Mouse (Mus musculus): ENCODE measurements around the gene Gpx7. TPM values are rescaled to one million over a fixed set of nuclear protein-coding genes. Genes with fewer than 3 reads are reported as not detected.

Gene Gpx7
- 45.2 and 47.4 TPM in 2 replicates for polyA plus RNA-seq (2016; fragmentation: Nextera tagmentation; extraction: Ambion mirVana)

- Histone ChIP-seq H3K27ac (no peak within 1 kb of the TSS; the same call in 1 of the 2 replicates), H3K9me3 (no peaks in the 10 kb centered on the region), H3K4me2 (replicated peaks) (peak within 1 kb of the TSS; percentile 87), H3K9ac (peak within 1 kb of the TSS; percentile 64), H3K27me3 (replicated peaks) (no peaks in the 10 kb centered on the region), H3K36me3 (no peaks in the 10 kb centered on the region), H3K4me1 (peaks cover 21% of the 10 kb centered on the region), H3K4me3 (peak within 1 kb of the TSS; percentile 45)
- ATAC-seq (ENCODE audit: low FRiP score, low read depth) = peak; percentile 41; the same call in 1 of the 2 replicates
- 9% methylated on average over 15 of the region's 15 CpGs for WGBS
These were observed at the start of gene Gpx7 for GRCm38 (mm10) chr4:108406861-108407401. Gene Gpx7 (minus strand): TSS chr4:108406961.

- Histone ChIP-seq H3K9me3 (no peaks in the 10 kb centered on the region), H3K36me3 (no peaks in the 10 kb centered on the region), H3K9ac (no peak overlapping the region), H3K4me2 (replicated peaks) (no peak overlapping the region), H3K4me3 (no peak overlapping the region), H3K27ac (no peak overlapping the region), H3K4me1 (peaks cover 6% of the 10 kb centered on the region; the same call in 1 of the 2 replicates), H3K27me3 (replicated peaks) (no peaks in the 10 kb centered on the region)
- ATAC-seq (ENCODE audit: low FRiP score, low read depth) = no peak
- WGBS = 95% methylated on average over 2 of the region's 2 CpGs
These were observed 49.3 kb upstream of the Gpx7 start for GRCm38 (mm10) chr4:108456028-108456427.

GRCm38 (mm10) chr4:108448091-108448490 is 41.3 kb upstream of the Gpx7 start:
- H3K27ac ChIP-seq = no peak overlapping the region
- H3K4me3 ChIP-seq = no peak overlapping the region
- no peak overlapping the region for H3K9ac ChIP-seq
- no peaks in the 10 kb centered on the region for H3K36me3 ChIP-seq
- H3K4me2 ChIP-seq (replicated peaks) = no peak overlapping the region
- WGBS = 82% methylated on average over 7 of the region's 7 CpGs
- ATAC-seq (ENCODE audit: low FRiP score, low read depth) = no peak
- H3K4me1 ChIP-seq = no peaks in the 10 kb centered on the region
- no peaks in the 10 kb centered on the region for H3K9me3 ChIP-seq
- no peaks in the 10 kb centered on the region for H3K27me3 ChIP-seq (replicated peaks)

GRCm38 (mm10) chr4:108438082-108438840 is 31.5 kb upstream of the Gpx7 start:
- H3K27ac ChIP-seq = no peak overlapping the region
- H3K9ac ChIP-seq = no peak overlapping the region
- no peaks in the 10 kb centered on the region for H3K9me3 ChIP-seq
- no peaks in the 10 kb centered on the region for H3K36me3 ChIP-seq
- H3K4me3 ChIP-seq = no peak overlapping the region
- H3K4me2 ChIP-seq (replicated peaks) = no peak overlapping the region
- 55% methylated on average over 6 of the region's 6 CpGs for WGBS
- peaks cover 4% of the 10 kb centered on the region for H3K4me1 ChIP-seq
- no peaks in the 10 kb centered on the region for H3K27me3 ChIP-seq (replicated peaks)
- no peak for ATAC-seq (ENCODE audit: low FRiP score, low read depth)

- no peak overlapping the region for H3K9ac ChIP-seq
- 83% methylated on average over 1 of the region's 1 CpGs for WGBS
- no peak overlapping the region for H3K4me2 ChIP-seq (replicated peaks)
- H3K4me3 ChIP-seq = no peak overlapping the region
- no peaks in the 10 kb centered on the region for H3K27me3 ChIP-seq (replicated peaks)
- H3K9me3 ChIP-seq = no peaks in the 10 kb centered on the region
- H3K27ac ChIP-seq = no peak overlapping the region
- peaks cover 20% of the 10 kb centered on the region for H3K4me1 ChIP-seq
- ATAC-seq (ENCODE audit: low FRiP score, low read depth) = no peak
- no peaks in the 10 kb centered on the region for H3K36me3 ChIP-seq
These were observed 29.5 kb upstream of the Gpx7 start for GRCm38 (mm10) chr4:108436225-108436624.

GRCm38 (mm10) chr4:108435646-108436045 is 28.9 kb upstream of the Gpx7 start:
- WGBS = 68% methylated on average over 3 of the region's 3 CpGs
- H3K36me3 ChIP-seq = no peaks in the 10 kb centered on the region

GRCm38 (mm10) chr4:108434781-108435180 is 28.0 kb upstream of the Gpx7 start:
- Histone ChIP-seq H3K9me3 (no peaks in the 10 kb centered on the region), H3K4me3 (no peak overlapping the region), H3K27me3 (replicated peaks) (no peaks in the 10 kb centered on the region), H3K4me1 (peaks cover 28% of the 10 kb centered on the region), H3K27ac (no peak overlapping the region), H3K36me3 (no peaks in the 10 kb centered on the region), H3K9ac (no peak overlapping the region), H3K4me2 (replicated peaks) (no peak overlapping the region)
- WGBS = 99% methylated on average over 3 of the region's 3 CpGs
- no peak for ATAC-seq (ENCODE audit: low FRiP score, low read depth)

More at GRCm38 (mm10) chr4:108435646-108436045, 28.9 kb upstream of the Gpx7 start:
- Histone ChIP-seq H3K27ac (no peak overlapping the region), H3K9me3 (no peaks in the 10 kb centered on the region), H3K9ac (no peak overlapping the region), H3K4me2 (replicated peaks) (no peak overlapping the region), H3K4me3 (no peak overlapping the region), H3K4me1 (peaks cover 26% of the 10 kb centered on the region), H3K27me3 (replicated peaks) (no peaks in the 10 kb centered on the region)
- no peak for ATAC-seq (ENCODE audit: low FRiP score, low read depth)

DNA sequence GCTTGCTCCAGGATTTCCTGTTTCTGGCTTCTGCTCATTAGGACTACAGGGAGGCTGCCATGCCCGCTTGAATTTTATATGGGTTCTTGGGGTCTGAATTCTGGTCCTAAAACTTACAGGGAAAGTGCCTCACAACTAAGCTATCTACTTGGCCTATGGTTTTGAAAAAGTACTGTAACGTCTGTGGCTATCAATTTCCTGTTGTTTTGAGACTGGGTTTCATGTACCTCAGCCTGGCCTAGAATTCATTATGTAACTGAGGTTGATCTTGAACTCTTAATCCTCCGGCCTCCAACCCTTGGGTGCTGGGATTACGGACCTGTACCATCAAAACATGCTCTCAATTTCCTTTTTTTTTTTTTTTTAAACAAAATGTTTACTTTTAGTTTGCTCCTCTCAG is 27.5 kb upstream of the Gpx7 start:
- H3K4me1 ChIP-seq = peaks cover 28% of the 10 kb centered on the region
- no peak overlapping the region for H3K4me3 ChIP-seq
- H3K9me3 ChIP-seq = no peaks in the 10 kb centered on the region
- H3K27me3 ChIP-seq (replicated peaks) = no peaks in the 10 kb centered on the region
- H3K27ac ChIP-seq = no peak overlapping the region
- H3K36me3 ChIP-seq = no peaks in the 10 kb centered on the region
- H3K4me2 ChIP-seq (replicated peaks) = no peak overlapping the region
- no peak for ATAC-seq (ENCODE audit: low FRiP score, low read depth)
- H3K9ac ChIP-seq = no peak overlapping the region
- 81% methylated on average over 4 of the region's 4 CpGs for WGBS

- no peaks in the 10 kb centered on the region for H3K9me3 ChIP-seq
- H3K36me3 ChIP-seq = no peaks in the 10 kb centered on the region
- no peak for ATAC-seq (ENCODE audit: low FRiP score, low read depth)
- H3K9ac ChIP-seq = no peak overlapping the region
- H3K4me2 ChIP-seq (replicated peaks) = no peak overlapping the region
- no peak overlapping the region for H3K27ac ChIP-seq
- H3K4me1 ChIP-seq = peaks cover 28% of the 10 kb centered on the region
- H3K27me3 ChIP-seq (replicated peaks) = no peaks in the 10 kb centered on the region
- no peak overlapping the region for H3K4me3 ChIP-seq
- 30% methylated on average over 6 of the region's 6 CpGs for WGBS
These were observed 26.6 kb upstream of the Gpx7 start for GRCm38 (mm10) chr4:108433341-108433740.

DNA sequence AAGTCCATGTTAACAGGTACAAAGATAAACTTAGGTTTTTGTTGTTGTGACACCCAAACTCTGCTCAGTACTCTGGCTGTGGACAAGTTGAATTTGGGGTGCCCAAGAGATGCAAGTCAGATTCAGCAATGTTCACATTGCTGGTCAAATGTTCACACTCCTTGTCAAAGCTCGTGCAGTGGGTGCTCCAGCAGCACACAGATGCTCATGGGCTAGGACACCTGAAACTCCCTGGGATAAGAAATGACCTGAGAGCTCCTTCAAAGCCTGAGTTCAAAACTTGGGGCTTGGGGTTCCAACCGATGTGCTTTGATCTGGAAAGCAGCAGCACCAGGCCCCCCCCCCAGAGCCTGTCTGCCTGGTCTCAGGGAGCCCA is 24.8 kb upstream of the Gpx7 start:
- Histone ChIP-seq H3K27me3 (replicated peaks) (no peaks in the 10 kb centered on the region), H3K4me1 (peaks cover 28% of the 10 kb centered on the region), H3K27ac (peak overlapping the region; percentile 34; the same call in 1 of the 2 replicates), H3K9ac (no peak overlapping the region), H3K36me3 (no peaks in the 10 kb centered on the region), H3K4me2 (replicated peaks) (peak overlapping the region; percentile 17; the same call in 1 of the 2 replicates), H3K9me3 (no peaks in the 10 kb centered on the region), H3K4me3 (no peak overlapping the region)
- ATAC-seq (ENCODE audit: low FRiP score, low read depth) = no peak
- WGBS = 24% methylated on average over 2 of the region's 2 CpGs

DNA sequence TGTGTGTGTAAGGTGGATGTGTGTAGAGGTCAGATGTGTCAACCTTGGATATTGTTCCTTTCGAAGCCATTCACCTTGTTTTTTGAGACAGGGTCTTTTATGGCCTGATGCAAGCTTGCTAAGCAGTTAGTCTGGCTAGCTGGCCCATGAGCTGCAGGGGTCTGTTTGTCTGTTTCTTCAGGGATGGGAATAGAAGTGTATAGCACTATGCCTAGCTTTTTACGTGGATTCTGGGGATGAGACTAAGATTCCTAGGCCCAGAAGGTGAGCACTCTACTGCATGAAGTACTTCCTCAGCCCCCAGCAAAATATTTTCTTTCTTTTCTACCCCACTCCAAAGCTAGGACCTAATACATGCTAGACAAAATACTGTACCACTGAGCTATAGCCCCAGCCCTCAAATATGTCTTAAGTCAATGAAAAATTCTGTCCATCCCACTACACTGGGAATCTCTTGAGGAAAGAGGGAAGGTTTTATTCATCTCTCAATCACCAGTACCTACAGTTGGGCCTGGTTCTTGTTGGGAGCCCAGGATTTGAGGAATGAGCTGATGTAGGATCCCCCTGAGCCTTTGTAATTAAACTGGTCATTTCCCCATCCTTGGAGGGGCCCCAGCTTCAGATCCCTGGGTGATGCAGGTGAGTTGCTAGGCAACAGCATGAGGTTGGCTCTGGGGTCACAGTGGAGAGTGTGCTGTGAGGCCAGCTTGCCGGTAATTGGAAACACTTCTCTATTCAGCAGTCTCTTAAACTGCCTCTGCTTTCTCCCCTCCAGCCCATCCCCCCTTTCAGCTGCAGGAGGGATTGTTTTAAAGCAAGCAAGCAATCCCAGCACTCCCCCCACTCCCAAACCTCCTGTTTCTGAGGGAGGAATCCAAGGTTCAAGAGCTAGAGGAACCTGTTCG is 24.1 kb upstream of the Gpx7 start:
- H3K4me2 ChIP-seq (replicated peaks) = peak overlapping the region; percentile 17; the same call in 1 of the 2 replicates
- no peak overlapping the region for H3K4me3 ChIP-seq
- H3K4me1 ChIP-seq = peaks cover 28% of the 10 kb centered on the region
- no peaks in the 10 kb centered on the region for H3K27me3 ChIP-seq (replicated peaks)
- 18% methylated on average over 4 of the region's 4 CpGs for WGBS
- H3K27ac ChIP-seq = peak overlapping the region; percentile 34; the same call in 1 of the 2 replicates
- H3K9ac ChIP-seq = no peak overlapping the region
- H3K36me3 ChIP-seq = no peaks in the 10 kb centered on the region
- H3K9me3 ChIP-seq = no peaks in the 10 kb centered on the region
- ATAC-seq (ENCODE audit: low FRiP score, low read depth) = peak; percentile 88

GRCm38 (mm10) chr4:108428341-108428721 is 21.6 kb upstream of the Gpx7 start:
- no peaks in the 10 kb centered on the region for H3K9me3 ChIP-seq
- no peak for ATAC-seq (ENCODE audit: low FRiP score, low read depth)
- peaks cover 25% of the 10 kb centered on the region for H3K4me1 ChIP-seq
- no peak overlapping the region for H3K9ac ChIP-seq
- WGBS = 96% methylated on average over 6 of the region's 6 CpGs
- no peak overlapping the region for H3K4me2 ChIP-seq (replicated peaks)
- H3K27ac ChIP-seq = no peak overlapping the region
- H3K36me3 ChIP-seq = no peaks in the 10 kb centered on the region
- H3K4me3 ChIP-seq = no peak overlapping the region
- no peaks in the 10 kb centered on the region for H3K27me3 ChIP-seq (replicated peaks)

All from neural tube, embryonic 12.5 days (tissue).